Mouse (Mus musculus) cerebellum, postnatal 4 days (tissue): Measurements from ENCODE around the gene Tmem17.
A peak's percentile ranks its signal among the peaks of the same experiment; 100 is the strongest.

Source experiments
- DNase-seq, 2 experiments: peaks; one replicate each; pipeline ENCODE4 v3.0.0; 2022; ENCODE audit warnings: low spot score in 2 of 2, mixed read lengths in 1 of 2

The Tmem17 gene

GRCm38 (mm10) chr11:22512038-22513001, at the start of gene Tmem17:
Gene Tmem17, plus strand, starts transcription at chr11:22512088.
- DNase-seq: peak; percentile 82 to 90

- no peak for DNase-seq
Measured at GRCm38 (mm10) chr11:22479836-22480619, 31.9 kb upstream of the Tmem17 start.

GRCm38 (mm10) chr11:22481639-22482361, 30.1 kb upstream of the Tmem17 start:
- no peak for DNase-seq

GRCm38 (mm10) chr11:22482362-22482760, 29.5 kb upstream of the Tmem17 start:
- no peak for DNase-seq

- DNase-seq: no peak
Measured at GRCm38 (mm10) chr11:22493694-22494319, 18.1 kb upstream of the Tmem17 start.

- no peak for DNase-seq
Measured at GRCm38 (mm10) chr11:22494941-22495340, 16.9 kb upstream of the Tmem17 start.

GRCm38 (mm10) chr11:22499396-22499795, 12.5 kb upstream of the Tmem17 start:
- no peak for DNase-seq

- no peak for DNase-seq
Measured at GRCm38 (mm10) chr11:22499886-22500285, 12.0 kb upstream of the Tmem17 start.

- no peak for DNase-seq
Measured at GRCm38 (mm10) chr11:22500771-22501566, 10.9 kb upstream of the Tmem17 start.

GRCm38 (mm10) chr11:22513075-22513474, 1.2 kb downstream of the Tmem17 start:
- no peak for DNase-seq

- DNase-seq: no peak
Measured at GRCm38 (mm10) chr11:22515061-22515460, 3.2 kb downstream of the Tmem17 start.

- no peak for DNase-seq
Measured at GRCm38 (mm10) chr11:22518445-22518844, 6.6 kb downstream of the Tmem17 start.

- no peak for DNase-seq
Measured at GRCm38 (mm10) chr11:22520251-22520650, 8.4 kb downstream of the Tmem17 start.

- no peak for DNase-seq
Measured at GRCm38 (mm10) chr11:22524606-22525005, 12.7 kb downstream of the Tmem17 start.

- DNase-seq: no peak
Measured at GRCm38 (mm10) chr11:22540600-22540999, 28.7 kb downstream of the Tmem17 start.

- DNase-seq: no peak
Measured at GRCm38 (mm10) chr11:22560061-22560460, 48.2 kb downstream of the Tmem17 start.

GRCm38 (mm10) chr11:22560503-22561328, 48.8 kb downstream of the Tmem17 start:
- peak; percentile 30 to 69 for DNase-seq

- no peak for DNase-seq
Measured at GRCm38 (mm10) chr11:22561329-22561592, 49.4 kb downstream of the Tmem17 start.

- DNase-seq: no peak
Measured at GRCm38 (mm10) chr11:22563706-22564105, 51.8 kb downstream of the Tmem17 start.

- peak in 1 of 2 experiments; percentile 28 for DNase-seq
Measured at GRCm38 (mm10) chr11:22564676-22565075, 52.8 kb downstream of the Tmem17 start.
